Mouse (Mus musculus) hindbrain, postnatal 0 days (tissue): ENCODE measurements at regions not wholly inside any gene's neighbourhood (a gene's known extent, or its start where the extent isn't known, plus 50 kb on each side); places are given as distances from the start of the nearest gene placed in this dataset.
A peak's percentile ranks its signal among the peaks of the same experiment; 100 is the strongest.

Source experiments
- ATAC-seq: fragments of 200-750 bp; cut with Nextera tagmentation; 2 replicates; pipeline ENCODE4 v1.8.0; 2017; ENCODE audit warnings: mild to moderate bottlenecking, moderate TSS enrichment, moderate library complexity
- DNase-seq: peaks from one replicate; pipeline ENCODE4 v3.0.0-alpha.2; 2015; ENCODE audit warnings: low spot score
- H3K27ac ChIP-seq: fragments of 300-500 bp; sonication (generic); 2 replicates; pipeline ENCODE4 v1.5.1; 2014; ENCODE audit warnings: mild to moderate bottlenecking
- H3K27me3 ChIP-seq: fragments of 300-500 bp; sonication (generic); 2 replicates; pipeline ENCODE4 v1.6.1; 2014; ENCODE audit warnings: low read length, mixed read lengths; ENCODE audit not compliant: insufficient read depth
- H3K36me3 ChIP-seq: fragments of 300-500 bp; sonication (generic); 2 replicates; pipeline ENCODE4 v1.6.1; 2014; ENCODE audit warnings: low read length, mixed read lengths; ENCODE audit not compliant: insufficient read depth
- H3K4me1 ChIP-seq: fragments of 300-500 bp; sonication (generic); 2 replicates; pipeline ENCODE4 v1.6.1; 2014; ENCODE audit warnings: antibody characterized with exemption, low read length, mixed read lengths; ENCODE audit not compliant: insufficient read depth
- H3K4me2 ChIP-seq: fragments of 300-500 bp; sonication (generic); 2 replicates; pipeline ENCODE4 v1.6.1; 2014; ENCODE audit warnings: low read depth, mild to moderate bottlenecking, low read length, moderate library complexity, mixed read lengths
- H3K4me3 ChIP-seq: fragments of 300-500 bp; sonication (generic); 2 replicates; pipeline ENCODE4 v1.5.1; 2014; ENCODE audit warnings: low read length
- H3K9ac ChIP-seq: fragments of 300-500 bp; sonication (generic); replicated peaks from 2 replicates; pipeline ENCODE4 v1.6.1; 2014; ENCODE audit warnings: mild to moderate bottlenecking, low read length, moderate library complexity, mixed read lengths
- H3K9me3 ChIP-seq: fragments of 300-500 bp; sonication (generic); 2 replicates; pipeline ENCODE4 v1.6.1; 2016; ENCODE audit warnings: low read length, mixed read lengths
- CTCF ChIP-seq: IDR thresholded peaks from 2 replicates; pipeline ENCODE4 v1.5.1; 2016; ENCODE audit warnings: antibody characterized with exemption, control low read depth, low read depth
- WGBS: fragments of 180-500 bp; shearing (Covaris S2); extraction: QIAGEN DNeasy Blood & Tissue Kit; methylation state at CpG from one replicate; pipeline ENCODE4 v1.1.7; 2014; 5-methylcytosine and 5-hydroxymethylcytosine counted together

- Histone ChIP-seq H3K27ac (no peak overlapping the region), H3K27me3 (no peaks in the 10 kb centered on the region), H3K9ac (no peak overlapping the region), H3K36me3 (no peaks in the 10 kb centered on the region), H3K4me1 (no peaks in the 10 kb centered on the region), H3K4me2 (no peak overlapping the region), H3K4me3 (no peak overlapping the region), H3K9me3 (no peaks in the 10 kb centered on the region)
- ATAC-seq (no peak), DNase-seq (no peak)
- no peak for TF ChIP-seq CTCF
- 88% methylated on average over 4 of the region's 4 CpGs for WGBS
Observed at GRCm38 (mm10) chr17:89656211-89656610, 254.0 kb downstream of the Gm10184 start.

- H3K9ac ChIP-seq, result no peak overlapping the region
- no peak overlapping the region for H3K4me2 ChIP-seq
- WGBS, result 68% methylated on average over 5 of the region's 5 CpGs
- no peaks in the 10 kb centered on the region for H3K9me3 ChIP-seq
- no peaks in the 10 kb centered on the region for H3K27me3 ChIP-seq
- DNase-seq (peak; percentile 90), ATAC-seq (peak; percentile 84)
- no peak overlapping the region for H3K4me3 ChIP-seq
- no peak overlapping the region for H3K27ac ChIP-seq
- TF ChIP-seq CTCF, result peak; percentile 88
- H3K36me3 ChIP-seq, result no peaks in the 10 kb centered on the region
- no peaks in the 10 kb centered on the region for H3K4me1 ChIP-seq
Observed at GRCm38 (mm10) chr17:89654089-89654813, 256.0 kb downstream of the Gm10184 start.

- no peaks in the 10 kb centered on the region for H3K36me3 ChIP-seq
- TF ChIP-seq CTCF, result no peak
- H3K4me2 ChIP-seq, result no peak overlapping the region
- DNase-seq, result no peak
- H3K27ac ChIP-seq, result no peak overlapping the region
- no peaks in the 10 kb centered on the region for H3K27me3 ChIP-seq
- no peaks in the 10 kb centered on the region for H3K4me1 ChIP-seq
- H3K9ac ChIP-seq, result no peak overlapping the region
- WGBS, result 59% methylated on average over 1 of the region's 1 CpGs
- no peak for ATAC-seq
- no peaks in the 10 kb centered on the region for H3K9me3 ChIP-seq
- no peak overlapping the region for H3K4me3 ChIP-seq
Observed at GRCm38 (mm10) chr17:89646000-89646399, 264.2 kb downstream of the Gm10184 start.
